Mouse (Mus musculus) stomach, postnatal 0 days (tissue): ENCODE results near the gene Rab27a. TPM values are rescaled to one million over a fixed set of nuclear protein-coding genes. Genes with fewer than 3 reads are reported as not detected.

Experiments used
- ATAC-seq: fragments of 200-750 bp; cut with Nextera tagmentation; 2 replicates; pipeline ENCODE4 v1.8.0; 2017; ENCODE audit not compliant: low FRiP score, low TSS enrichment
- DNase-seq: peaks from one replicate; pipeline ENCODE4 v3.0.0-alpha.2; 2016; ENCODE audit warnings: low spot score
- H3K27ac ChIP-seq: fragments of 300-500 bp; sonication (generic); replicated peaks from 2 replicates; pipeline ENCODE4 v1.5.1; 2014; ENCODE audit warnings: mild to moderate bottlenecking, control low read depth
- H3K27me3 ChIP-seq: fragments of 300-500 bp; sonication (generic); 2 replicates; pipeline ENCODE4 v1.6.1; 2014; ENCODE audit warnings: low read length; ENCODE audit not compliant: control insufficient read depth, insufficient read depth
- H3K36me3 ChIP-seq: fragments of 300-500 bp; sonication (generic); 2 replicates; pipeline ENCODE4 v1.6.1; 2014; ENCODE audit warnings: low read length, mixed read lengths; ENCODE audit not compliant: control insufficient read depth, insufficient read depth
- H3K4me1 ChIP-seq: fragments of 300-500 bp; sonication (generic); replicated peaks from 2 replicates; pipeline ENCODE4 v1.6.1; 2014; ENCODE audit warnings: antibody characterized with exemption; ENCODE audit not compliant: control insufficient read depth, insufficient read depth
- H3K4me2 ChIP-seq: fragments of 300-500 bp; sonication (generic); replicated peaks from 2 replicates; pipeline ENCODE4 v1.6.1; 2014; ENCODE audit warnings: low read depth, mild to moderate bottlenecking, control low read depth, moderate library complexity
- H3K4me3 ChIP-seq: fragments of 300-500 bp; sonication (generic); 2 replicates; pipeline ENCODE4 v1.5.1; 2014; ENCODE audit warnings: low read depth, low read length, control low read depth
- H3K9ac ChIP-seq: fragments of 300-500 bp; sonication (generic); 2 replicates; pipeline ENCODE4 v1.6.1; 2014; ENCODE audit warnings: mild to moderate bottlenecking, low read length, control low read depth, mixed read lengths
- H3K9me3 ChIP-seq: fragments of 300-500 bp; sonication (generic); 2 replicates; pipeline ENCODE4 v1.6.1; 2016; ENCODE audit warnings: low read length; ENCODE audit not compliant: control insufficient read depth
- CTCF ChIP-seq: IDR thresholded peaks from 2 replicates; pipeline ENCODE4 v1.5.1; 2016; ENCODE audit warnings: antibody characterized with exemption, low read depth, mild to moderate bottlenecking, moderate library complexity
- EP300 ChIP-seq: optimal IDR thresholded peaks from 2 replicates; pipeline ENCODE3; 2016; ENCODE audit warnings: antibody characterized with exemption
- WGBS: fragments of 180-500 bp; shearing (Covaris S2); extraction: QIAGEN DNeasy Blood & Tissue Kit; methylation state at CpG from one replicate; pipeline ENCODE4 v1.1.7; 2014; 5-methylcytosine and 5-hydroxymethylcytosine counted together
- polyA plus RNA-seq: library from polyadenylated mRNA; unstranded; fragments of >200 nt; fragmentation: Nextera tagmentation; extraction: Ambion mirVana; gene quantifications from 2 replicates; pipeline ENCODE4 v1.2.1, GENCODE M21; 2015

Gene Rab27a
- 22.5 and 22.7 TPM in 2 replicates for polyA plus RNA-seq

DNA sequence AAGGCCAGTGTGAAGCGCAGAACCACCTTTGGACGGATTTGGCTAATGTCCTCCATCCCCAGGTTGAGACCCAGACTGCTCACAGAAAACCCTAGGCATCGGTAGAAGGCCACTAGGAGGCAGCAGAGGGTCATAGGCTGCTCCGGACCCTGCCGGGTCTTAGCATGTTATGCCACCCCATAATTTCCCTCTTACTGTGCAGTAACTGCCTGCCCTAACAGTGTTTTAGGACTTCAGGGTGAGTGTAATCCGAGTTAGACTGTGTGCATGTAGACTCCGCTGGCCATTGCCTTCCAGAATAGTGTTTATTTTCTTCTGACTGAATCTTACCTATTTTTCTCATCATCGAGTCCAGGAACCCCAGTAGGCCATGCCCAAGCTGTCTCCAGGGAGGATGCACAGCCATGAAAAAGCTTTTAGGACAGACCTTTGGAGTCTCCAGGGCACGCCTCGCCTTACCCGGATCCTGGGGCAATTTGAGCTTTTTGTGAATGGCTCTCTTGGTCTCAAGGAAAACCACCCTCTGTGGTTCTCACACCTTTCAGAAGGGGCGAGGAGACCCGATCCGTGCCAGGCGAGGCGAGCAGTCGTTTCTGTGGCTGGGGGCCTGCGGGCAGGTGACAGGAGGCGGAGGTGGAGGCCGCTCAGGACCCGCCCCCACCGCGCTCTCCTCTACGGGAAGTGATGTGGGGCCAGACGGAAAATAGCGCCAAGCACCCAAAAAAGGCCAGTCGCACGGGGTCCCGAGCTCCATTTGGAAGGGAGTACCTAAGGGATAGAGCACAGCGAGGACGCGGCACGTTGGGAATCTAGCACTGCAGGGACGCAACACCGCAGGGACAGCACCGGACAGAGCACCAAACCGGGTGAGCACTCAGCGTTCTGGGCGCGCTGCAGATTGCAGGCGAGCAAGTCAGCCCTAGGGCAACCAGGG lies at the start of gene Rab27a:
Gene Rab27a, plus strand, starts transcription at position 709 of the 934 bp plus-strand sequence.
- 2% methylated on average over 41 of the region's 41 CpGs for WGBS
- H3K27ac ChIP-seq: peak within 1 kb of the TSS; percentile 73

DNA sequence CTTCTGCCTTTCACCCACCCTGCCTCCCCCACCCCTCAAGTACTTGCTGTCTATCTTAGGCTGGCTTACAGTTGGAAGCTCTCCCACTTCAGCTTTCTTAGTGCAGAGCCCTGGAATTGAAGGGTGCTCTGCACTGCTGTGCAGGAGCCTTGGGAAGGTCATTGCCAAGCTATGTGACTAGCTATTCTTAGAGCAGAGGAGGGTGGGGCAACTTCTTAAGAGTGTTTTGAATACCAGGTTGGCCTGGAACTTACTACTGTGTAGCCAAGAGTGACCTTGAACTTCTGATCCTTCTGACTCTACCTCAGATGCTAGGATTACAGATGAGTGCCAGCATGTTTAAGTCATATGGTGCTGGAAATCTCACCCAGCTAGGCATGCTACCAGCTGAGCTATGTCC lies 48.5 kb upstream of the Rab27a start:
- ATAC-seq (no peak), DNase-seq (no peak)
- Histone ChIP-seq H3K9me3 (no peaks in the 10 kb centered on the region), H3K4me3 (no peak overlapping the region), H3K36me3 (no peaks in the 10 kb centered on the region), H3K27me3 (no peaks in the 10 kb centered on the region), H3K27ac (no peak overlapping the region), H3K4me1 (no peaks in the 10 kb centered on the region), H3K9ac (no peak overlapping the region), H3K4me2 (no peak overlapping the region)
- TF ChIP-seq CTCF (no peak), EP300 (no peak)

More for the DNA sequence above, at the start of gene Rab27a:
- Histone ChIP-seq H3K36me3 (no peaks in the 10 kb centered on the region), H3K4me2 (peak within 1 kb of the TSS; percentile 94), H3K4me1 (no peaks in the 10 kb centered on the region; the same call in 1 of the 2 replicates), H3K4me3 (peak within 1 kb of the TSS; percentile 54), H3K9me3 (no peaks in the 10 kb centered on the region), H3K9ac (peak within 1 kb of the TSS; percentile 69), H3K27me3 (no peaks in the 10 kb centered on the region)
- TF ChIP-seq CTCF (peak; percentile 97), EP300 (no peak)
- peak; percentile 89 for DNase-seq
- peak; percentile 82 for ATAC-seq

DNA sequence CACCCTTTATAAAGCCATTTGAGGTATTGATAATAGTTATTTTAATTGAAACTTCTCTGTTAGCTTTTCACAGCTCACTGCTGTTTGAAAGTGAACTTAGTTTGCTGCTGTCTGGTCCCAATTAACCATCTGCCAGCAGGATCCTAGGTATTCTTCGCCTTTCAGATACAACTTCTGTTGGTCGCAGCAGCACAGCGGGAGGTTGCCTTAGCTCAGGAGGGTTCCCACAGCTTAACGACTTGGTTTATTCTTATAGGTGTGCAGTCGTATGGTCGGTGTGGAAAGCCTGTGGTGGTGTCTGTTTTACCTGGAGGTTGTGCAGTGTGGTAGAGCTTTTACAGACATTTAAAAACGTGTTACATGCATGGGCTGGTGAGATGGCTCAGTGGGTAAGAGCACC lies 47.8 kb upstream of the Rab27a start:
- DNase-seq: no peak
- H3K9ac ChIP-seq: no peak overlapping the region
- ATAC-seq: no peak
- H3K36me3 ChIP-seq: no peaks in the 10 kb centered on the region
- no peak overlapping the region for H3K4me3 ChIP-seq
- no peaks in the 10 kb centered on the region for H3K9me3 ChIP-seq
- no peak overlapping the region for H3K4me2 ChIP-seq
- no peaks in the 10 kb centered on the region for H3K27me3 ChIP-seq
- WGBS: 72% methylated on average over 7 of the region's 7 CpGs
- TF ChIP-seq EP300 (no peak), CTCF (no peak)
- no peak overlapping the region for H3K27ac ChIP-seq
- no peaks in the 10 kb centered on the region for H3K4me1 ChIP-seq

DNA sequence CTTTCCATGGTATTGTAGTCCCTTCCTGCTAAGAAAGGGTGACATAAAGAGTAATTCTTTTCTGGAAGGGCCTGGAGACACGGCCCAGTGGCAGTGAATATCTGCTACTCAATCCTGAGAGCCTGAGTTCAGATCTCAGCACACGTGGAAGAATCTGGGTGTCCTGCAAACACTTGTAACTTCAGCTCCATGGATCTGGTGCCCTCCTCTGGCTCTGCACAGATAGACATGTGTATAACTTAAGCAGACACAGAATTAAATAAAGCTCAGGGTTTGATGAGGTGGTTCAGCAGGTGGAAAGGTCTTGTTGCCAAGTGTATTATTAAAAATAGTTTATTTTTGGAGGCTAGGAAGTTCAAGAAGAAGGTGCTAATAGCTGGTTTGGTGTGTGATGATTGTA lies 44.2 kb upstream of the Rab27a start:
- 60% methylated on average over 2 of the region's 2 CpGs for WGBS
- Histone ChIP-seq H3K27me3 (no peaks in the 10 kb centered on the region), H3K9ac (no peak overlapping the region), H3K4me3 (no peak overlapping the region), H3K36me3 (no peaks in the 10 kb centered on the region), H3K27ac (no peak overlapping the region), H3K4me1 (no peaks in the 10 kb centered on the region), H3K4me2 (no peak overlapping the region), H3K9me3 (no peaks in the 10 kb centered on the region)
- TF ChIP-seq EP300: no peak
- peak; percentile 47 for TF ChIP-seq CTCF
- no peak for ATAC-seq
- no peak for DNase-seq

DNA sequence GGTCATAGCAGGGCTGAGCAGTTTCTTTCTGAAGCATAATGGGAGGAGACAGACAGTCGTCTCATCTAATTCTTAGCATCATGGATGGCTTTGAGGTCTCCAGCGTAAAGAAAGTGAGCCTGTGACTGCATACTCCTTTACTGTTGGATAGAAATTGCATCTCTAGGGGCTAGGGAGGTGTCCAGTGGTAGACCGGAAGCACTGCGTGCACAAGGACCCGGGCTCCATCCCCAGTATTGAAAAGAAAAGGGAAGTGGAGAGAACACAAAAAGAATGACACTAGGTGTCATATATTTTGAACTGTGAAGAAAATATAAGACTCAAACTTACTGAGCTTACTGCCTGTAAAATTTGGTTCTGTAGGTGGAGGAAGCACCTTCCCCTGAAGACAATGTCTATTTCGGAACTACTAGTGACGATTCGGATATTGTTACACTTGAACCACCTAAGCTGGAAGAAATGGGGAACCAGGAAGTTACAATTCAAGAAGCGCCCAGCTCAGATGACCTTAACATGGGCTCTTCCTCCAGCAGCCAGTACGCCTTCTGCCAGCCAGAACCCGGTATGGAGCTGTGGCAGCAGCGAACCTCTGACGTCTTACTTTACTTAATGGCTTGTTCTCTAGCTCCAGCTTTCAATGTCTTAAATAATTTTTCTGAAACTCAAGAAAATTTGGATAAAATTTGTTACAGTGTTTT lies 43.2 kb upstream of the Rab27a start:
- no peak for TF ChIP-seq CTCF
- TF ChIP-seq EP300: no peak
- H3K4me1 ChIP-seq: no peaks in the 10 kb centered on the region
- H3K27ac ChIP-seq: no peak overlapping the region
- WGBS: 88% methylated on average over 13 of the region's 13 CpGs
- H3K27me3 ChIP-seq: no peaks in the 10 kb centered on the region
- H3K4me3 ChIP-seq: no peak overlapping the region
- no peak for ATAC-seq
- H3K36me3 ChIP-seq: no peaks in the 10 kb centered on the region
- H3K4me2 ChIP-seq: no peak overlapping the region
- H3K9me3 ChIP-seq: no peaks in the 10 kb centered on the region
- no peak overlapping the region for H3K9ac ChIP-seq
- no peak for DNase-seq
